Mouse (Mus musculus) CD4-positive helper T cell, adult 2 months (primary cell): ENCODE data around the gene Derl2.

ENCODE experiments used
- DNase-seq: peaks from one replicate; pipeline ENCODE4 v3.0.0-alpha.2; 2012; ENCODE audit warnings: low read depth, missing footprints, low spot score

The Derl2 gene

DNA sequence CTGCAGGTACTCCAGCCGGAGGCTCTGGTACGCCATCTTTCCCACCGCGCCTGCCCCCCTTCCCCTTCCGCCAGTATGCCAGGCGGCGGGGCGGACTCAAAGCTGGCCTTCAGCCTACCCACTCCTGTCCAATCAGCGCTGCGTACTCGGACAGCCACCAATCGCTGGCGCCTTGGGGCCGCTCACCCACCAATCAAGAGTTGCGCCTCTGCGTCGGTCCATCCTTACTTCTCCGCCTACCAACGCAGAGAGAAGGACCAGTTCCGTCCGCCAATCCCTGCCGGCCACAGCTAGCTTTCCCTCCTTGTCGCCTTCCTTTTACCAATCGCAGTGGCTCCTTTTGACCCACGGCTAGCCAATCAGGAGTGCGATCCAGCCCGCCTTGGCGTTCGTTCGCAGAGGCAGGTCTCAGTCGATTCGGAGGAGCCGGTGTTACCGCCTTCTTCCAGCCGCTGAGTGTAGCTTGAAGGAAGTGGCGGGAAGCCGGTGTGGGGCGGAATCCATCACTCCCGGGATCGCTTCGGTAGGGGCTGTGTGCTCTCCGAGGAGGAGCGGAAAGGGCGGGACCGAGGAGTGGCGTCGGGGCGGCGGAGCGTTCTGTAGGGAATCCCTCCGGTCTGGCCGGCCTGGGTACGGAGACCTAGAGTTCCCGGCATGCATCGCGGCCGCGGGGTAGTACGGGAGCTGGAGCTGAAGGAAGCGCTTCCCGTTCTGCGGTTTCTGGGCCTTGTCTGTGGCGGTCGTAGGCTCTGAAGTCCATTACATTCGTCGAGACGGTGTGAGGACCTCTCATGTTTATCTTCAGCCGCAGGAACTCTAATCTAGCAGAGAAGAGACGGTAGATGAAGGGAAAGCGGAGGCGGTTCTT lies at the start of gene Derl2, which contains the start of gene Mis12:
Gene Derl2, minus strand, starts transcription at position 641 of the 868 bp plus-strand sequence.
Gene Mis12, plus strand, starts transcription at position 411 of the 868 bp plus-strand sequence.
- DNase-seq: peak; percentile 100

DNA sequence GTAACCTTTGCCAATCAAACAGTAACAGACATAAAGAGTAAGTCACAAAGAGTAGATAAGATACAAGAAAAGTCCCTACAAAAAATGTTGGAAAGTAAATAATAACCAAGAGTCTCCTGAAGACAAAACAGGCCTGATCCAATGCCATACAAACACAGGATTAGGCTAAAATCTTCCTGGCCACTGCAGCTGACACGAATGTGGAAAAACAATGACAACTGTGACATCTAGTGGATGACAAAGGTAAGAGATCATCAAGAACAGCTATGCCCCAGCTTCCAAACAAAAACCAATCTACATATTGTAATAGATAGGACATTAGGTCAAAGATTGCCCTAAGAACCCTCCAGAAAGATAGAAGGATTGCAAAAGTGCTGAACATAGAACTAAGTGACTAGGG lies 32.9 kb upstream of the Derl2 start:
- DNase-seq: peak; percentile 17

DNA sequence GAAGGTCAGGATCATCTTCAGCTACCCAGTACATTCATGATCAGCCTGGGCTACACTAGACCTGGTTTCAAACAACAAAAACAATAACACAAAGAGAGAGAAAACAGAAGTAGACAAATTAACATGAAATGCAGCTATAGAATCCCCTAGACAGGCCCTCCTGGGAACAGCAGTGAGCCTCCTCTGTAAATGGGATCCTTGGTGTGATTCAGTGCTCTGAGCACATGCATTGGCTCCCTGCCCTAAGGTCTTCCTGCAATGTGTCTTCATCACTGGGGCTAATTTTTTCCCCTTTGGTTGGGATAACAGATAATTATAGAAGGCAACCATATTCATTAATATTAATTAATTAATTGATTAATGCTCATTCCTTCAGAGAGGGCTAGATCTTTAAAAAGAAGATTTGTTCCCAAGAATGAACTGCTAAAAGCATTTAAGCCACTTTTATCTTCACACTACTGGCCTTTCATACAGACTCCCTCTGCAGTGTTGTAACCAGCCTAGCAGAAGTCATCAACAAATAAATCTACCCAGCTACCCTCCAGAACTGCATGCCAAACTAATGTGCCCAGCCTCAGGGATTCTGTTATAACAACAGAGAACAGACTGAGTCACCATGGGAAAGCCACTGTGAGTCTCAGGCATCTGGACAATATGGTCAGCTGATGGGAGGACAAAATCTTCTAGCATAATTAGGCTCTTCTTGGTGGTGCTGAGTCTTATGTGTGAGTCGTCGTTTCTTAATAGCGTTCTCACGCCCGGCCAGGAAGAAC lies 20.1 kb upstream of the Derl2 start:
- DNase-seq: no peak

DNA sequence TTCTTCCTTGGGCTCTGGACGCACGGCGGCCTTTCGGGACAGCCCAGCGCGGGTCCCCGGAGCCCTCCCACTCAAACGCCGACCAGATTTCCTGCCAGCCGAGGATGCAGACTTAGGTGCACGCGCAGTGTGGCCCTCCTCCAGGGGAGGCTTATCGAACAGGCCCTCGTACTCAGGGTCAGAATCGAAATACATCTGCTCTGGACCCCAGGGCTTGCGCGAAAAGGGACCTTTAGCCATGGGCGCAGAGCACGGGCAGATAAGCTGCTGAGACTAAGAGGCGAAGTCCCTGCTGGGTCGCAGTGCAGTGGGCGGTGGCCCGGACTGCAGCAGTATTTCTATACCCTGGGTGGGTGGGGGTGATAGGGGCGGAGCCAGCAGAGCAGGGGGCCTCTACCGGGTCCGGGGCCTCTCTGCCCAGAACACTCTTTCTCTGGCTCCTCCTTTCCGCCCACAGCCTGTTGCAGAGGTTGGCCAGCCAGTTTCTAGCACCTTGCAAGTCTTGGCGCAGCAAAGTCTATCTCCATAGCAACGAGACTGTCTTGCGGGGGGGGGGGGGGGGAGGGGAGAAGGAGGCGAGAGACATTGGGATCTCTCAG lies 13.6 kb upstream of the Derl2 start, which contains the start of gene 6330403K07Rik:
Gene 6330403K07Rik, minus strand, starts transcription at position 351 of the 599 bp plus-strand sequence.
- peak; percentile 57 for DNase-seq

DNA sequence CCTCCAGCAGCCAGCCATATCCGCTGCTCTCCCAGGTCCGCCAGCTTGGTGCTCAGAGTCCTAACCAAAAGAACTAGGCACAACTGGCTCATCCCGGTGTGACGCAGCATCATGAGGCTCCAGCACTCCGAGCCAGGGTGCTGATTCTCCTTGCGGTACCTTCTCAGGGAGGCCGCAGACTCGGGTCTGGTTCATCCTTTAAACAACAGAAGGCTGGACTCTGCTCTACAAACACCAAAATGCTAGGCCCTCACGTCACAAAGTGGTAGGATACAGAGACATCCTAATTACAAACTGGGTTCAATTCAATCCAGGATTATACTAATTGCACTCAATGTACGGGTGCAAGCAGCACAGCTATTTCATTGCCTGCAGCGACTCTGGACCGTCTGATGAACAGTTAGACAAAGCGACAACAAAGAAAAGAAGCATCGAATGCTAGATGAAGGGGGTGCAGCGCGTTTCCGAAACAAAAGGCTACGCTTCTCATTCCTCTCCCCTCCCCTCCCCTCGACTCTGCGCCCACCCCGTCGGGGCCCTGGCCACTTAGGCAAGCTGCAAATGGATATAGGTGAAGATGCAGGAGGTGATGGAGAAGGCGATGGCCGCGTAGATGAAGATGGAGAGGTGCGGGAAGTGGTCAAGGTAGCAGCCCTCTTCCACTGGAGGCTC lies 13.0 kb upstream of the Derl2 start:
- no peak for DNase-seq

DNA sequence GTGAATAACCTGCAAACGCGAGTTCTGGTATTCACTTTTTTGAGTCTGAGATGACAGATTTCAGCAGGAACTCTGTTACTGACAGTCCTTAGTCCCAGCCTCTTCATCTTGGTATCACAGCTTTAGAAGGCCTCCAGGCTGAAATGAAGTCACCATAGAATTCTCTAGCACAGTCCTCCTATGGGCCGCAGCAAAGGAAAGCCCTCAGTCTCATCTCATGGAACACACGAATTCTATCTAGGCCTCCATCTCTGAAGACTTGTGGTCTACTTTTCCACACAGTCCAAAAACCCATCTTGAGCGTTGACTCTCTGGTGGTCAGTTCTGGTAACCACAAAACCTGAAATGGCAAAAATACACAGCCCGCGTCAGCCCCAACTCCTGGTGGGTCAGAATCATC lies 12.4 kb upstream of the Derl2 start:
- no peak for DNase-seq

DNA sequence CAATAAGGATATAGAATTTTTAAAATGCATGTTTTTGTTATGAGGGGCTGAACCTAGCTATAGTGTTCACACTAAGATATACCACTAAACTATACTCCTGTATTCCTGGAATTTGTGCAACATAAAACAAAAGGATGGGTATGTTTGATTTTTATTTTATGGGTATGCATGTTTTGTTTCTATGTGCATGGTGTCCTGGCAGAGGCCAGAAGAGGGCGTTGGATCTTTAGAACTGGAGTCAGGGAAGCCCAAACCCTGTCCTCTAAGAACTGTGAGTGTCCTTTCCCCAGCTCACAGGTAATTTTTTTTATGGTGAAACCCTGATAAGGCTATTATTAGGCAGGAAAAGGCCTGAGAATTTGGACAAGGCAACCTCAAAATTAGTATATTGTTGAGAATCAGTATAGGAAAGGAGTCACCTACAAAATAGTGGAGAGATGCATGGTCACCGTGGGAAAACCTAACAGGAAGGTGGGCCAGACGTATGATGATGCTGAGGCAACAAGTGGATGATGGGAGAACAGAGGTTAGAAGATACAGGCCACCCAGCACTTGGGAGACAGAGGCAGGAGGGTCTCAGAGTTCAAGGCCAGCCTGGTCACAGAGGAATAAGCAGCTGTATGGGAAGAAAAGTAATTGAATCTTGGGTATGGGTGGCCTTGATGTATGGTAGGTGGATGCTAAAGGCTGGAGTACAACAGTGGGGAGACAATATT lies 9.9 kb upstream of the Derl2 start:
- no peak for DNase-seq

DNA sequence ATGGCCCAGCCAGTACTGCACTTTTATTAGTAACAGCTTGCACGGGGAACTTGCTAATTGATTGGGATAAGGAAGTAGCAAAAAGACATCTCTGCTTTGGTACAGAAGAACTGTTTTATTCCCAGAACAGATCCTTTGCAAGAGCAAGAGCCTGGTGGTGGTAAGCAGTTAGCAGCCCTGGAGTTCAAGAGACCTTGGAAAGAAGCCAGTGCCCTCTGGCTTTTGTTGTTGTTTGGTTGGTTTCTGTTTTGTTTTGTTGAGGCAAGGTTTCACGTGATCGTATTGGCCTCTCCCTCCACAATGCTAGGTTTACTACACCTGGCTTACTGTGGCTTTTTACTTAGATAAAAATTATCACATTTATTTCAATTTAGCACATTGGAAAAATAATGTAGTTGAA lies 8.6 kb upstream of the Derl2 start:
- DNase-seq: no peak

DNA sequence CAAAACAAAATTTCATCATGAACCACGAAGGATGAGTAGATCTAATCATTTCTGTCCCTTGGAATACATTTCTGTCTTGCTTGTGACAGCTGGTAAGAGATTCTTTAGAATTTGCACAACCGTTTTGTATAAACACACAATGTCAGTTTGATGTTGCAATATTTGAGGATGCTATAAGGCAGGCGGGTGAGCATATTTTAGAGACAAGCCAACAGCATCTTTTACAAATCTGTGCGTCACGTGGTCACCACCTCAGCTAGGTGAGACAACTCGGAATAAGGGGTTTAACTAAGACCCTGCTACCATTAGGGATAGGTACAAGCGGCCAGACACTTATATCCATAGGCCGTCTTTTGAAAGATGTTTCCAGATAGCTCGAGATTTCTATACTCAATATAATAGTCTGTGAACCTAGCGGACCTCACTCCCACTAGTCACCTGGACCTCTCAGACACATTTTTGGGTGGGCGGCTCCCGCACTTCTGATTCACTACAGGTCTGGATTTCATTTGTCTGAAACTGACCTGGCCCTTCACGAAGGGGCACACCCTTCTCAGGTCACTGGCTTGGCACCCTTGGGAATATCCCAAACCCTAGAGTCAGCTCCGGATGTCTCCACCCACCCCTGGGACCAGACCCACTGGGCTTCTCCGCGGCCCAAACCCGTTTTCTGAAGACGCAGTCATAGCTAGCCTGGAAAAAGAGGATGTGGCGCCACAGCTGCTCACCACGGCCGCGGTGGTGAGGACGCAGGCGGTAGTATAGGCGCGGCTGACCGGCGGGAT lies 1.0 kb downstream of the Derl2 start:
- DNase-seq: no peak

DNA sequence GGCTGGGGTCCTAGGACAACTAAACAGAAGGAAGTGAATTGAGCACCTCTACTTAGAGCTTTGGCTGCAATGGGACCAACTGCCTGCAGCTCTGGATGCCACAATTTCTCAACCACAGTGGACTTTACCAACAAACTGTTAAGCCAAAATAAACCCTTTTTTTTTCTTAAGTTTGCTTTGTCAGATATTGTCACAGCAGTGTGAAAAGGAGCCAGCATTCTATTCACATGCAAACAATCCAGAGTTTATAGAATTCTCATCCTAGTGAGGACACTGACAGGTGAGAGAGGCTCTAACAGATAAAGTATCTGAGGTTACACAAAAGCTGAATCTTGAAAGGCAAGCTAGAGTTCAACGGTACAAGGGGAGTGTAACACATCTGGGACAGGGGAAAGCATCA lies 2.6 kb downstream of the Derl2 start:
- no peak for DNase-seq

DNA sequence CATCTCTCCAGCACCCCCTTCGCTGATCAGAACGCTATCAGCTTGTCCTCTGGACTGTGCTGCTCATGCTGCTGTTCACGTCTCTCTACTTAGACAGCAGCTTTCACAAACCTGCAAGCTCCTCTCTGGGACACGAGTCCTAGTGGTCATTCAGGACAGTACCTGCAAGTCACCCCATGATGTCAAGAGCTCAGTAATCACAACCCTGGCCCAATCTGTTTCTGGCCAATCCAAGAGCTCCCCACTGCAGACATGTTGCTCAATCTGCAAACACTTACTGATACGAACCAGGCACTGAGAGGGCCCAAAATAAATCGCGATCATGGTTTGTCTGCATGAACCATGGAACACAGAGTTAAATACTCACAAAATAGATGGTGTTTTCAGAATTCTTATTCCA lies 6.9 kb downstream of the Derl2 start:
- no peak for DNase-seq

DNA sequence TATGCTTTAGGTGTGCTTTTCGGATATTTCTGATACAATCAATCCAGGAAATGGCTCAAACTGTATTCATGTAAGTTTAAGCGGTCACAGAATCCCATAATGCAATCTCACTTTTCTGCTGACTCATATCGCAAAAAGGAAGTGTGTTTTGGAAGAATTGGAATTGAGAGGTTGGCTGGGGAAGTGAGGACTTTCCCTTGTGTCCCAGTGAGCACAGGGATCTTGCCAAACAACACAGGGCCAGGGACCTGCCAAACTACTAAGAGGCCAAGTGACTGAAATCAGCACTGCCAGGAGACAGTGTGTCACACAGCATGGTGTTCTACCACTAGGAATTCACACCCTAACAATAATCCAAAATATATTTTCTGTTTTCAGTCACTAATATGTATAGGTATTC lies 11.3 kb downstream of the Derl2 start:
- DNase-seq: no peak

DNA sequence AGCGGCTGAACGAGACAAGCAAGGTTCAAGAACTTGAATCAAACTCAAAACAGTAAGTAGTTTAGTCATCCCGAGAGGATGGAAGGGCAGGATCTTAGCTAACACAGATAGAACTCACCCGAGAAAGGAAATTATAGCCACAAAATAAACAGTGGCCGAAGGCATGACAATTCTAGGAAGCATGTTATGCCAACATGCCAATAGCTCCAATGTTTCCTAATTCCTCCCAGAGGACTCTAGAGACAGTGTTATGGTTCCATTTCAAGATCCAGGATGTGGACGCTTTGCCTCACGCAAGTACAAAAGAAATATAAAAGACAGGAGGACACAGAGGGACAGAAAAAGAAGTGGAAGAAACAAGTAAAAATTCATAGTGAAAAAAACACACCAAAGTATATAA lies 11.8 kb downstream of the Derl2 start:
- no peak for DNase-seq

DNA sequence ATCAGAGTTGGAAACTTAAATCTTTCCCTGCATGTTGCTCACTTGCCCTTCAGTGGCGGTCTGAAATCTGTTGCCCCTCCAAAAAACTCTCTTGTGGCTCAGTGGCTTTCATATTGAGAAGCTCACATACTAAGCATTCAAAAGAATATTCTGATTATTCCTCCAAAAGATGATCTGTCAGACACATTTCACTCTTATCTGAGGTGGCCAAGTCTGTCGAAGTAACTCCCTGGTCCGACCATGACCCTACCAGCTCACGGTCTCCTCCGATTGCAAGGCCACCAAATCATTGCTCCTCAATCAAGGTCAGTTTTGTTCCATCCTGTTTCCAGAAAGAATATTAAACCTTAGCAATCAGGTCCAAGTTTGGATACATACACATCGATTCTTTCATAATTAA lies 12.6 kb downstream of the Derl2 start:
- DNase-seq: no peak

DNA sequence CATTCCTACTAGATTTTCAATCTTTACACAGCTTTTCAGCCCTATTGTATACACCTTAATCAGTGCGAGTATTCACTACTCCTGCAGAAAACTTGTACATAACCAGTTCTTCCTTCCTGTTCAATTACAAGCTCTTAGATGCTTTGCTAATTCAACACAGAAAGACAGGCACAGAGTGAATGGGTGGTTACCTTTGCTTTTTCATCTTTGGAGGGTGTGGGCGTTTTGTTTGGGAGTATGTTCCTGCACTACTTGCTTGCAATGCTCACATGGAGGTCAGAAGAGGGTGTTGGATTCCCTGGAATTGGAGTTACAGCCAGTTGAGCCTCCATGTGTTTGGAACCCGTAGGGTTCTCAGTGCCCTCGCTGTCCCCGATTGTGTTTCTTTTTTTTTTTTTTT lies 14.6 kb downstream of the Derl2 start:
- peak; percentile 25 for DNase-seq

DNA sequence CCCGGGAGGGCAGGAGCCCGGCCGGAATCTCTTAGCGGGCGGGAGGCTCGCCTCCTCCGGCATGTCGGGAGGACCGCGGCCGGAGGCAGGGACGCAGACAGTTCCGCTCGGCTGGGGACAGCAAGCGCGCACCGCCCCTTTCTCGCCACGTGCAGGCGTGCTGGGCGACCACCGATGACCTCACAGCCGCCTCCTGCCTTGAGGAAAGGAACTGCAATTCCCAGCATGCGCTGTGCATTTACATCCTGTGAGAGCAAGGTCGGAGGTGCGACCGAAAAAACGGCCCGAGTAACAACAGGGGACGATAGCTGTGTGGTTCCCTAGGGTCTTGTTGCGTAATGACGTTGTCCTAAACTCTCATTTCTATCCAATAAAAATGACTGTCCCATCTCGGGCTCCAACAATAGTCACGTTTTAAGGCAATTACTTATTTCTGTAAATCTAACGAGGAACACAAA lies 15.3 kb downstream of the Derl2 start, which contains the start of gene Dhx33:
Gene Dhx33, minus strand, starts transcription at position 122 of the 458 bp plus-strand sequence.
- peak; percentile 97 for DNase-seq

DNA sequence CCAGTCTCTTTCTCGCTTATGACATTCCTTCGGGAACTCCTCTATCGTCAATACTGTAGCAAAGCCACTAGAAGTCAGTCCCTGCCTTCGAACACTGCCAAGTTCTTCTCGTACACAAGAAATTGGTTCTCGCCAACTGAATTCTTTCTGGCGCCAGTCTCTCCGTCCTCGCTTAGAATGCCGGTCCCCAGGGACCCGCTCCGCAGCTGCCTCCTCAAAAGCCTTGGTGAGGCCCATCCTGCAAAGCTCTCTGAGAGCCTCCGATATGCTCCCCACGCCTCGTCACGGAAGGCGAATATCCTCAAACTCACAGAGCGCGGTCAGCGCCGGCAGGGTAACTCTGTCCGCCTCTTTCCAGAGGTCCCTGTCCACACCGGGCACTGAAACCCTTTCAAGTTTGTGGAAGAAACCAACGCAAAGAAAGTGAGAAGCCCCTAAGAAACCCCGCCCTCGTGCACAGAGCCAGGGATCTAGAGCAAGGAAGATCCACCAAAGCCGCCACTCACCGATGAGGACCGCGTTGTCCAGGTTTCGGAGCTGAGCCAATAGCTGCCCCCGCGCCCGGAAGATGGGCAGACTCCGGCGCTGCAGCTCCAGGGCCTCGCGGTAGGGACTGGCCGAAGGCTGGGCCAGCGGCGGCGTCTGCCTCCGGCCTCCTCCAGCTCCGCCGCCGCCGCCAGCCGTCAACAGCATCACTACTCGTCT lies 15.9 kb downstream of the Derl2 start:
- no peak for DNase-seq

DNA sequence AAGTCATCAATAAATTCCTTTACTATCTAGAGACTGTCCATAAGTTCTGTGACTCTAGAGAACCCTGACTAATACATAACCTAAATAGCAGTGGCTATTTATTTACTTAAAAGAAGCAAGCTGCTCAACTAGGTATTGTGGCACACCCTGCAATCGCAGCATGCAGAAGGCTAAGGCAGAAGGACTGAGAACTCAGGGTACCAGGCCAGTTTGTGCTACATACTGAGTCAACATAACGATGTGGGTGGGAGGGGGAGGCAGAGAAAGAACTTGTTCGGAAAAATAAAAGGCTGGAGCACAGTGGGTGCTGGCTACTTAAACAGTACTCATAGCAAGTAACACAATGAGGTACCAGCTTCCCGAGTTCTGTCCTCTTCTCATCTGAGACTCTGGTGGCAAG lies 18.5 kb downstream of the Derl2 start:
- DNase-seq: no peak

DNA sequence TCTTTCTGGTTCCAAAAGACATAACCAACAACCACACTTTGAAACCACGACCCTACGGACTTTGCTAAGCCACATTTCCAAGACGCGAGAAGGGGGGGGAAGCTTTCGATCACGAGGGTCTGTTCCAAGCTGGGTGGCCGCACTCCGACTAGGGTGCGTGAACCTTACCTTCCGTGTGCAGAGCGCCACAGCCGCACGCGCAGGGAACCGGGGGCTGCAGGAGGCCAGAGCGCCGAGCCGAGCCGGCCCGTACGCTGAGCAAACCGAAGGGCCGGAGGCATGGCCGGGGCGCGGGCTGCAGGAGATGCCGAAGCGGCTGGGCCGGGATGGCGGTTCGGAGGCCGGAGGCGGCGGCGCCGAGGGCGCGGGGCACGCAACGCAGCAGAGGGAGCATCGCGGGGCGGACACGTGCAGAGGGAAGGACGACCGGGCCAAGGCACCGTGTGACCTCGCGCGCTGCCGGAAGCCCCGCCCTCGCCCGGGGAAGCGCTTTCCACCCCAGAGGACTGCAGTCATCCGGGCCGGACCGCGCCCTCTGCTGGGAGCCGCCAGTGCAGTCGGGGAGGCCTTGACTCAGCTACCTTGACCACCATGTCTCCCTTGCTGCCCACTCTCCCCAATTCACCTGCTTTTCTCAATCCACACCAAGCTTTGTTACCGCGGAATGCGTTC lies 36.9 kb downstream of the Derl2 start, which contains the start of gene C1qbp:
Gene C1qbp, minus strand, starts transcription at position 470 of the 672 bp plus-strand sequence.
- DNase-seq: peak; percentile 92
